Mouse (Mus musculus): ENCODE data around the gene Plekhg6. TPM values are rescaled to one million over a fixed set of nuclear protein-coding genes. Genes with fewer than 3 reads are reported as not detected.

Plekhg6 gene
- polyA plus RNA-seq, 1 experiment from 2014 or later: not detected

GRCm38 (mm10) chr6:125405461-125406382, 25.1 kb upstream of the Plekhg6 start:
- Histone ChIP-seq H3K9ac (ENCODE audit: low read length) (no peak overlapping the region), H3K36me3 (ENCODE audit: control insufficient read depth, insufficient read depth, low read length) (no peaks in the 10 kb centered on the region), H3K4me1 (ENCODE audit: control insufficient read depth, insufficient read depth, low read length) (no peaks in the 10 kb centered on the region), H3K27ac (ENCODE audit: low read depth, low read length) (no peak overlapping the region), H3K27me3 (ENCODE audit: control insufficient read depth, insufficient read depth, low read length) (no peaks in the 10 kb centered on the region), H3K4me2 (no peak overlapping the region), H3K4me3 (ENCODE audit: low read depth, low read length) (no peak overlapping the region), H3K9me3 (ENCODE audit: control insufficient read depth, low read length) (no peaks in the 10 kb centered on the region)
- ATAC-seq (ENCODE audit: low FRiP score): no peak
- WGBS: 58% methylated on average over 14 of the region's 14 CpGs
- DNase-seq (ENCODE audit: low spot score, missing footprints): peak; percentile 53

DNA sequence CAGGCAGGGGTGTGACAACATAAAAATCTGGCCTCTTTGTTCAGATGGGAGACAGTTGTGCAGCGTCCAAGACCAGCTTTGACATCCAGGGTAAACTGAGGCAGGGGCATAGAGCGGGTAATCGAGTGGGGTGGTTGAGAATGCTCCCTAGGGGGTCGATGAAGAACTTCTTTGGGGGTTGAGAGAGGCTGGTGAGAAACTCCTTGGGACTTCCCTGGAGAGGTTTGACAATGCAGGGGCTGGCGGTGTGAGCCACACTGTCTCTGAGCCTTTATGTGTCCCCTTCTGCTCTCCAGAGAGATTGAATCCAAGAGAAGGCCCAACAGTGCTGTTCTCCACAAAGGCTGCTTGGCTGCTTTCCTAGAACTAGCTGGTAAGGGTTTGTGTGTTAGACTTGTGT, 9.3 kb upstream of the Plekhg6 start:
- DNase-seq (ENCODE audit: low spot score, missing footprints) (no peak), ATAC-seq (ENCODE audit: low FRiP score) (no peak)
- no peak overlapping the region for H3K4me3 ChIP-seq (ENCODE audit: low read depth, low read length)
- WGBS: 89% methylated on average over 5 of the region's 5 CpGs
- H3K36me3 ChIP-seq (ENCODE audit: control insufficient read depth, insufficient read depth, low read length): no peaks in the 10 kb centered on the region
- no peak overlapping the region for H3K4me2 ChIP-seq
- no peak overlapping the region for H3K27ac ChIP-seq (ENCODE audit: low read depth, low read length)
- H3K27me3 ChIP-seq (ENCODE audit: control insufficient read depth, insufficient read depth, low read length): no peaks in the 10 kb centered on the region
- no peaks in the 10 kb centered on the region for H3K9me3 ChIP-seq (ENCODE audit: control insufficient read depth, low read length)
- no peaks in the 10 kb centered on the region for H3K4me1 ChIP-seq (ENCODE audit: control insufficient read depth, insufficient read depth, low read length)
- H3K9ac ChIP-seq (ENCODE audit: low read length): no peak overlapping the region

GRCm38 (mm10) chr6:125386080-125386479, 5.5 kb upstream of the Plekhg6 start:
- Histone ChIP-seq H3K9ac (ENCODE audit: low read length) (no peak overlapping the region), H3K27ac (ENCODE audit: low read depth, low read length) (no peak overlapping the region), H3K9me3 (ENCODE audit: control insufficient read depth, low read length) (no peaks in the 10 kb centered on the region), H3K27me3 (ENCODE audit: control insufficient read depth, insufficient read depth, low read length) (peaks cover 4% of the 10 kb centered on the region; the same call in 1 of the 2 replicates), H3K4me3 (ENCODE audit: low read depth, low read length) (no peak overlapping the region), H3K4me2 (no peak overlapping the region), H3K36me3 (ENCODE audit: control insufficient read depth, insufficient read depth, low read length) (no peaks in the 10 kb centered on the region), H3K4me1 (ENCODE audit: control insufficient read depth, insufficient read depth, low read length) (no peaks in the 10 kb centered on the region)
- WGBS: 77% methylated on average over 6 of the region's 6 CpGs
- no peak for DNase-seq (ENCODE audit: low spot score, missing footprints)
- ATAC-seq (ENCODE audit: low FRiP score): no peak

GRCm38 (mm10) chr6:125385066-125385974, 4.7 kb upstream of the Plekhg6 start:
- DNase-seq (ENCODE audit: low spot score, missing footprints) (peak; percentile 90), ATAC-seq (ENCODE audit: low FRiP score) (peak; percentile 43; the same call in 1 of the 2 replicates)
- Histone ChIP-seq H3K9me3 (ENCODE audit: control insufficient read depth, low read length) (no peaks in the 10 kb centered on the region), H3K9ac (ENCODE audit: low read length) (no peak overlapping the region), H3K27ac (ENCODE audit: low read depth, low read length) (no peak overlapping the region), H3K4me1 (ENCODE audit: control insufficient read depth, insufficient read depth, low read length) (peaks cover under 1% of the 10 kb centered on the region; the same call in 1 of the 2 replicates), H3K27me3 (ENCODE audit: control insufficient read depth, insufficient read depth, low read length) (peaks cover 12% of the 10 kb centered on the region), H3K4me3 (ENCODE audit: low read depth, low read length) (no peak overlapping the region), H3K4me2 (no peak overlapping the region), H3K36me3 (ENCODE audit: control insufficient read depth, insufficient read depth, low read length) (no peaks in the 10 kb centered on the region)
- WGBS: 67% methylated on average over 11 of the region's 11 CpGs

DNA sequence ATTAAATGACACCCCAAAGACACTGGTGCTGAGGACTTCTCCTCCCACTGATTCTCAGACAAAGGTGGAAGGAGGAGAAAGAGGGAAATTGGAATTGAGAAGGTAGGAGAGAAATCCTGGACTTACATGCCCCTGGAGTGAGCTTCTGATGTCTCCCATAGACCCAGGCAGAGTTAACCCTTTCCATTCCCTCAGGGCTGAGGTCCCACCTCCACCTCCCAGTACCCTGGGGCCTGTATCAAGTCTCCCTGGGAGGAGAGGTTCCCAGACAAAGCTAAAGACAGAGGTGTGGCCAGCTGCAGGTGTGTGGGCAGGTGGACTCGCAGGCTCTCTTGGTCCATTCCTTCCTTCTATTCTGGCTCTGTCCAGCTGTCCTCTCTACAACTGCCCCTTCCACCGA, 1.4 kb upstream of the Plekhg6 start:
- Histone ChIP-seq H3K27ac (ENCODE audit: low read depth, low read length) (no peak overlapping the region), H3K4me1 (ENCODE audit: control insufficient read depth, insufficient read depth, low read length) (peaks cover 12% of the 10 kb centered on the region), H3K4me3 (ENCODE audit: low read depth, low read length) (no peak overlapping the region), H3K27me3 (ENCODE audit: control insufficient read depth, insufficient read depth, low read length) (peaks cover 35% of the 10 kb centered on the region), H3K9ac (ENCODE audit: low read length) (no peak overlapping the region), H3K36me3 (ENCODE audit: control insufficient read depth, insufficient read depth, low read length) (no peaks in the 10 kb centered on the region), H3K9me3 (ENCODE audit: control insufficient read depth, low read length) (no peaks in the 10 kb centered on the region), H3K4me2 (no peak overlapping the region)
- ATAC-seq (ENCODE audit: low FRiP score): no peak
- WGBS: 73% methylated on average over 2 of the region's 2 CpGs
- no peak for DNase-seq (ENCODE audit: low spot score, missing footprints)

DNA sequence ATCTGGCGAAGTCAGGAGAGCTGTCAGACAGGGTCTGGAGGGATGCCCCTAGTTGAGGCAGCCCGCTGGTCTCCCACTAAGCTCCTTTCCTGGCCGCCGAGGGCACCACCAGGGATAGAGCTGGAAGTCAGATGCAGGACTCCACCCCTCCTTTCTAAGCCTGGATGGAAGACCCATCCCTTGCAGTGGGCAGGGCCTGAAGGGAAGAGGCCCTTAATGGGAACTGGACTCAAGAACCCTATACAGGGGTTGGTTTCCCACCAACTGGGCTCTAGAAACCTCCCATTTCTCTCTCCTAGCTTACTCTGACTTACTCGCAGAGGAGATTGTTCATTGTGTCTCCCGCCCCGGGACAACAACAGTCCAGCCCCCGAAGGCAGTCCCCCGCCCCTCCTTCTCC, 812 bp downstream of the Plekhg6 start:
- Histone ChIP-seq H3K4me2 (peak overlapping the region; percentile 33), H3K9me3 (ENCODE audit: control insufficient read depth, low read length) (no peaks in the 10 kb centered on the region), H3K27ac (ENCODE audit: low read depth, low read length) (no peak overlapping the region), H3K27me3 (ENCODE audit: control insufficient read depth, insufficient read depth, low read length) (peaks cover 35% of the 10 kb centered on the region), H3K4me1 (ENCODE audit: control insufficient read depth, insufficient read depth, low read length) (peaks cover 12% of the 10 kb centered on the region), H3K9ac (ENCODE audit: low read length) (no peak overlapping the region), H3K4me3 (ENCODE audit: low read depth, low read length) (no peak overlapping the region; the same call in 1 of the 2 replicates), H3K36me3 (ENCODE audit: control insufficient read depth, insufficient read depth, low read length) (no peaks in the 10 kb centered on the region)
- DNase-seq (ENCODE audit: low spot score, missing footprints): peak; percentile 86
- 4% methylated on average over 9 of the region's 9 CpGs for WGBS
- no peak for ATAC-seq (ENCODE audit: low FRiP score)

DNA sequence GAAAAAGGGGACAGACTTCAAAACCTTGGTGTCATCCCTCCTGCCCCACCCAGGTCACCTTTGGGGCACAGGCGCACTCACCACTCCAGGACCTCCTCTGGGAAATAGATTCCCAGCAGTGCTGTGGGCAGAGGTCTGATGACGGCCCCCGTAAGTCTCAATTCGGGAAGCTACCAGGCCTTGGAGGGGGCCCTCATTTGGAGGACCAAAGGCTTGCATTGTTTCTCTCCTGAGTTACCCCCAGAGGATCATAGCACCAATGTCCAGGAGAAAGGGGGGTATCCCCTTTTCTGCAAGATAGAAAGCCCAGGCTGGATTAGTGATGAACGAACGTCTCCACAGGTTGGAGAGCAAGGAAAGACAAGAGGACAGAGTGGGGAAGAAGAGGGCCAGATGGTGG, 2.0 kb downstream of the Plekhg6 start:
- Histone ChIP-seq H3K4me2 (no peak overlapping the region), H3K4me3 (ENCODE audit: low read depth, low read length) (no peak overlapping the region), H3K27me3 (ENCODE audit: control insufficient read depth, insufficient read depth, low read length) (peaks cover 35% of the 10 kb centered on the region)

DNA sequence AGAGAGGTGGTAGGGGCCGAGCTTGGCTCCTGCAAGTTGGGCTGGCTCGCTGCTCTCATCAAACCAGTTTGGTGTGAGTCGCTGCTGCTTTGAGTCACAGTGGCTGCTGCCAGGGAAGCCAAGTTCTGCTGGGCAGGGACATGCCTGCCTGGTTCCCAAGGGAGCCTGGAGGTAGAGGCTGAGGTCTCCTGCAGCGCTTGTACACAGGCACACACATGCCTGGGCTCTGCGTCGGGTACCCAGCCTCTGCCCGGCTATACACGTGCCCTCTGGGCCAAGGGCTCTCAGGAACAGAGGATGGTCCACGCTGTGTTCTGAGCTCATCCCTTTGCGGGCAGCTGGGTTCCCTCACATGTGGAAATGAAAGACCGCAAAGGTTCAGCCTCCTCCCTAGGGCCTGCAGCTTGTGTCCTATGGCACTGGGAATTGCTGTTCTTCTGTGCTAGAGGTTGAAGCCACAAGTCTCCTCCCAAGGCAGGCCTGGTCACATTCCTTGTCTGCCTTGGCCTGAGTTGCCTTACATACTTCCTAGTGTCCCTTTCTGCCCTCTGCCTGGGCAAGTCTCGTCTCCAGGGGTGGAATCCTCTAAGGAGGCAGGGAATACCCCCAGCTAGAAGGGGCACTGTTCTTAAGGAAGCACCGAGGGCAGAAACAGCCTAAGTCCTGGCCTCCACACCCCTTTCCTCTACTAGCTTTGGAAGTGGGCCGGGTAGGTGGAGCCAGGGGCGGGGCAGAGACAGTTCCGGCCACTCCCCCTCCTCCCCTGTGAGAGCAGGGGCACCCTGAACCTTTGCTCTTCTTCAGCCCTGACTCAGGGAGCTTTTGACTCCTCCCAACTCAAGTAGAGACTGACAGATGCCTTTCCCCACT, 2.8 kb downstream of the Plekhg6 start:
- Histone ChIP-seq H3K27ac (ENCODE audit: low read depth, low read length) (no peak overlapping the region), H3K4me3 (ENCODE audit: low read depth, low read length) (no peak overlapping the region), H3K9ac (ENCODE audit: low read length) (no peak overlapping the region), H3K27me3 (ENCODE audit: control insufficient read depth, insufficient read depth, low read length) (peaks cover 35% of the 10 kb centered on the region), H3K9me3 (ENCODE audit: control insufficient read depth, low read length) (no peaks in the 10 kb centered on the region), H3K4me1 (ENCODE audit: control insufficient read depth, insufficient read depth, low read length) (peaks cover 12% of the 10 kb centered on the region), H3K36me3 (ENCODE audit: control insufficient read depth, insufficient read depth, low read length) (no peaks in the 10 kb centered on the region), H3K4me2 (no peak overlapping the region)
- 34% methylated on average over 16 of the region's 16 CpGs for WGBS
- DNase-seq (ENCODE audit: low spot score, missing footprints): peak; percentile 87
- peak; percentile 45; the same call in 1 of the 2 replicates for ATAC-seq (ENCODE audit: low FRiP score)

More for the DNA sequence above, 2.0 kb downstream of the Plekhg6 start:
- Histone ChIP-seq H3K36me3 (ENCODE audit: control insufficient read depth, insufficient read depth, low read length) (no peaks in the 10 kb centered on the region), H3K27ac (ENCODE audit: low read depth, low read length) (no peak overlapping the region), H3K4me1 (ENCODE audit: control insufficient read depth, insufficient read depth, low read length) (peaks cover 12% of the 10 kb centered on the region), H3K9ac (ENCODE audit: low read length) (no peak overlapping the region), H3K9me3 (ENCODE audit: control insufficient read depth, low read length) (no peaks in the 10 kb centered on the region)
- no peak for DNase-seq (ENCODE audit: low spot score, missing footprints)
- WGBS: 10% methylated on average over 6 of the region's 6 CpGs
- no peak for ATAC-seq (ENCODE audit: low FRiP score)
